Mouse (Mus musculus) stomach, postnatal 0 days (tissue): Measurements from ENCODE around the gene Klc4.
A peak's percentile ranks its signal among the peaks of the same experiment; 100 is the strongest.

Experiments
- CTCF ChIP-seq: IDR thresholded peaks from 2 replicates; pipeline ENCODE4 v1.5.1; 2016; ENCODE audit warnings: antibody characterized with exemption, low read depth, mild to moderate bottlenecking, moderate library complexity
- EP300 ChIP-seq: optimal IDR thresholded peaks from 2 replicates; pipeline ENCODE3; 2016; ENCODE audit warnings: antibody characterized with exemption

DNA sequence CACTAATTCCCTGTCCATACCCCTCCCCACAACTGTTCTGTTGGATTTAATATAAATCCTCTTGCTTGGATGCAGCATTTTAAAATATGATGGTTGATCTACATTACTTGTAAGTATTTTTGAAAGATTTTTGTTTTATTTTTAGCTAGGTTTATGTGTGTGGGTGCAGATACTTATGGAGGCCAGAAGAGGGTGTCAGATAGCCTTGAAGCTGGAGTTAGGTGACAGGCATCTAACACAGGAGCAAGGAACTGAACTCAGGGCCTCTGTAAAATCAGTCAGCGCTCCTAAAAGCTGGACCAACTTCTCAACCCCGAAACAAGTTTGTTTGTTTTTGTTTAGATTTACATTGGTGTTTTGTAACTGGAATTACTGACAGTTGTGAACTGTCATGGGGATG lies 45.3 kb downstream of the Klc4 start:
- peak; percentile 62 for TF ChIP-seq CTCF
- no peak for TF ChIP-seq EP300
